Mouse (Mus musculus) kidney, postnatal 0 days (tissue): ENCODE data around the gene Chuk. TPM values are rescaled to one million over a fixed set of nuclear protein-coding genes. Genes with fewer than 3 reads are reported as not detected.

Experiments used
- ATAC-seq: fragments of 200-750 bp; cut with Nextera tagmentation; replicated peaks from 2 replicates; pipeline ENCODE4 v1.8.0; 2017; ENCODE audit warnings: low read depth, moderate number of reproducible peaks, moderate TSS enrichment, moderate library complexity; ENCODE audit not compliant: low FRiP score
- DNase-seq: peaks from one replicate; pipeline ENCODE4 v3.0.0-alpha.2; 2016; ENCODE audit warnings: low spot score
- H3K27ac ChIP-seq: fragments of 300-500 bp; sonication (generic); 2 replicates; pipeline ENCODE4 v1.5.1; 2014; ENCODE audit warnings: mild to moderate bottlenecking
- H3K27me3 ChIP-seq: fragments of 300-500 bp; sonication (generic); 2 replicates; pipeline ENCODE4 v1.6.1; 2014; ENCODE audit warnings: low read length, mixed read lengths; ENCODE audit not compliant: insufficient read depth
- H3K36me3 ChIP-seq: fragments of 300-500 bp; sonication (generic); 2 replicates; pipeline ENCODE4 v1.6.1; 2014; ENCODE audit warnings: low read length, mixed read lengths; ENCODE audit not compliant: insufficient read depth
- H3K4me1 ChIP-seq: fragments of 300-500 bp; sonication (generic); replicated peaks from 2 replicates; pipeline ENCODE4 v1.6.1; 2014; ENCODE audit warnings: antibody characterized with exemption, low read length, mixed read lengths; ENCODE audit not compliant: insufficient read depth
- H3K4me2 ChIP-seq: fragments of 300-500 bp; sonication (generic); 2 replicates; pipeline ENCODE4 v1.6.1; 2014; ENCODE audit warnings: mild to moderate bottlenecking, low read length, moderate library complexity, mixed read lengths
- H3K4me3 ChIP-seq: fragments of 300-500 bp; sonication (generic); replicated peaks from 2 replicates; pipeline ENCODE4 v1.5.1; 2014; ENCODE audit warnings: low read depth, low read length
- H3K9ac ChIP-seq: fragments of 300-500 bp; sonication (generic); 2 replicates; pipeline ENCODE4 v1.6.1; 2014; ENCODE audit warnings: low read depth, low read length
- H3K9me3 ChIP-seq: fragments of 300-500 bp; sonication (generic); replicated peaks from 2 replicates; pipeline ENCODE4 v1.6.1; 2016; ENCODE audit warnings: low read length, inconsistent platforms, mixed read lengths
- CTCF ChIP-seq: IDR thresholded peaks from 2 replicates; pipeline ENCODE4 v1.5.1; 2016; ENCODE audit warnings: antibody characterized with exemption, low read depth, mild to moderate bottlenecking, moderate library complexity
- WGBS: fragments of 180-500 bp; shearing (Covaris S2); extraction: QIAGEN DNeasy Blood & Tissue Kit; methylation state at CpG from one replicate; pipeline ENCODE4 v1.1.7; 2014; 5-methylcytosine and 5-hydroxymethylcytosine counted together
- polyA plus RNA-seq: library from polyadenylated mRNA; unstranded; fragments of >200 nt; fragmentation: Nextera tagmentation; extraction: Ambion mirVana; gene quantifications from 2 replicates; pipeline ENCODE4 v1.2.1, GENCODE M21; 2015

Chuk gene
- polyA plus RNA-seq, 1 experiment from 2014 or later, result 43.3 TPM

DNA sequence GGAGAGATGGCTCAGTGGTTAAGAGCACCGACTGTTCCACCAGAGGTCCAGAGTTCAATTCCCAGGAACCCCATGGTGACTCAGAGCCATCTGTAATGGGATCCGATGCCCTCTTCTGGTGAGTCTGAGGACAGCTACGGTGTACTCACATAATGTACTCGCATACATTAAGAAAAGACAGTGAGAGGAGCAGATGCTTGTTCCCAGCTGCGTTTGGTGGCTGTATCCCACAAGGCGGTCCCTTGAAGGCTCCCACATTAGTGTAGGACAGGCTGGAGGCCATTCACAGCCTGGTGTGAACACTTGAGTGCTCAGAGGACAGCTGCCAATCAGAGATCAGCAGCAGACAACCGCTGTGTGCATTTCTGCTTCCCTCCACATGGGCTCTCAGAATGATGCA is 4.4 kb upstream of the Chuk start:
- H3K27ac ChIP-seq, result no peak overlapping the region
- peaks cover 32% of the 10 kb centered on the region for H3K36me3 ChIP-seq
- no peak overlapping the region for H3K9ac ChIP-seq
- H3K27me3 ChIP-seq, result no peaks in the 10 kb centered on the region
- WGBS, result 61% methylated on average over 7 of the region's 7 CpGs
- DNase-seq, result peak; percentile 16
- no peaks in the 10 kb centered on the region for H3K9me3 ChIP-seq
- no peak overlapping the region for H3K4me3 ChIP-seq
- H3K4me1 ChIP-seq, result peaks cover 5% of the 10 kb centered on the region; the same call in 1 of the 2 replicates
- H3K4me2 ChIP-seq, result no peak overlapping the region
- peak; percentile 60 for TF ChIP-seq CTCF
- no peak for ATAC-seq

DNA sequence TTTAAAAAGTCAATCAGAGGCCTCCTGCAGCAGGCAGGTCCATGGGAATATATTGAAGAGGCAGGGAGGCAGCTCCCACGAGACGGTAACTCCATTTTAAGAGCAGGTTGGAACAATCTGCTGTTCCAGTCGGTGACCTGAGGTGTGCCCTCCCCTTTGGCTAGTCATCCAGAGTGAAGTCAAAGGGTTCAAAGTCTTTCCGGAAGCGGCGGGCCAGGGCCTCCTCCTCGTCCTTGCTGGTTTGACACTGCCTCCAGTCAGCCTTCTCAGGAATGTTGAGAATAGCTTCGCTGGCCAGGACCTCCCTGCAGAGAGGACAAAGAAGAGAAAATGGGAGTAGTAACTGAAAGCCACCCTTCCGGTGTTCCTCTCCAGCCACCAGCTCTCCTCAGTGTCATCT is 3.1 kb upstream of the Chuk start:
- peaks cover 28% of the 10 kb centered on the region for H3K36me3 ChIP-seq

DNA sequence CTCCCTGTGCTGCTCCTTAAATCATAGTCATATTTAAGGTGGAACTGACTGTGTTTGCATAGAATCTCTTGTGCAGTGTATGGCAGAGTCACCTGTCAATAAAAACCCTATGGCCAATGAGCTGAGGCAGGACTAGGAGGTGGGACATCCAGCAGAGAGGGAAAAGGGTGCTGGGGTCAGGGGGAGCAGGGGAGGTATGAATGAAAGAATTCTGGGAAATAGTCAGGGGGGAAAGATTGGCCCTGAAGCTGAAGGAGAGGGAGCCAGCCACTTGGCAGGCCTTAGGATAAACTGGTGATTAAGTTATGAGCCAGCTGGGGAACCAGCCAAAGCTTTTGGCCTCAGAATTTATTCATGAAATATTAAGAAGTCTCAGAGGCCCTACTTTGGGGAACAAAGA is 1.7 kb upstream of the Chuk start:
- Histone ChIP-seq H3K4me3 (no peak overlapping the region), H3K4me1 (peaks cover 8% of the 10 kb centered on the region), H3K27ac (no peak overlapping the region), H3K9me3 (no peaks in the 10 kb centered on the region), H3K27me3 (no peaks in the 10 kb centered on the region), H3K36me3 (peaks cover 22% of the 10 kb centered on the region), H3K9ac (no peak overlapping the region), H3K4me2 (no peak overlapping the region)
- DNase-seq (no peak), ATAC-seq (no peak)
- TF ChIP-seq CTCF, result no peak

More for the DNA sequence above, 3.1 kb upstream of the Chuk start:
- Histone ChIP-seq H3K27me3 (no peaks in the 10 kb centered on the region), H3K9me3 (no peaks in the 10 kb centered on the region), H3K9ac (no peak overlapping the region), H3K4me1 (peaks cover 8% of the 10 kb centered on the region), H3K4me3 (no peak overlapping the region), H3K27ac (peak overlapping the region; percentile 77), H3K4me2 (no peak overlapping the region)
- DNase-seq, result peak; percentile 53
- peak; percentile 40; the same call in 1 of the 2 replicates for ATAC-seq
- WGBS, result 59% methylated on average over 9 of the region's 9 CpGs
- TF ChIP-seq CTCF, result no peak

DNA sequence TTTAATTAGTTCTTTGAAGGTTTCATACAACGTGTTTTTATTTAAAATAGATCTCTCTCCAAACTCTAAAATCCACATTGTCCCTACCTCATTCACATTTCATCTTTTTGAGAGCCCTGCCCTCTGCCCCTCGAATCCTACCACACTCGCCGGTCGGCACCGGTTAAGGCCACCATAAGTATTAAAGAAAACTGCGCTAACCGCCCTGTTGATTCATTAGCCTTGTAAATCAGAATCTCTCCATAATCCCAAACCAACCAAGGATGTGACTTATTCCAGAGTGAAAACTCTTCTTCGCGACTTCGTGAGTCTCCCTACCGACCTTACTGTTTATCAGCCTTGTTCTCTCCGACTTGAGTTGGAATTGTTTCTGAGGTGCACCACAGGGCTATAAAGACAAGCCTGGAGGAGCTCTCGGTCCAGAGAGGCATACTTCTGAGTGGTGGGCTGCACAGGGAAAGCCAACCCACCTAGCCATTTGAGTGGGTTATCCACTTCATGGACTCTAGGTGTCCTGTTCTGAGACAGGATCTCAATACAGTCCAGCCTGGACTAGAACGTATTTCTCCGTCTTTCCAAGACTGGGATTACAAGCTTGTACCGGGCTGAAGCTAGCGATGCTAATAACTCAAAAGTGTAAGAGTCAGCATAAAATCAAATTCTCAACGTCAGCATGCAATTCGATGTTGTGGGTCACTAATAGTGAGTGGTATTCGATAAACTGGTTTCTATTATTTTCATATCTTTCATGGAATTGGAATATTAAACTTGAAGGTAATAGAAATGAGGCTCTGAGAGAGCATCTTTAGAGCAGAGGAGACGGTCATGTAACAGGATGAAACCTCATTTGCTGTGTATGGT is 611 bp upstream of the Chuk start:
- Histone ChIP-seq H3K27me3 (no peaks in the 10 kb centered on the region), H3K9ac (peak overlapping the region; percentile 91), H3K4me2 (peak overlapping the region; percentile 83), H3K27ac (no peak overlapping the region; the same call in 1 of the 2 replicates), H3K4me3 (peak overlapping the region; percentile 91), H3K36me3 (peaks cover 12% of the 10 kb centered on the region; the same call in 1 of the 2 replicates), H3K9me3 (no peaks in the 10 kb centered on the region), H3K4me1 (peaks cover 8% of the 10 kb centered on the region)
- no peak for TF ChIP-seq CTCF
- WGBS, result 26% methylated on average over 22 of the region's 22 CpGs
- ATAC-seq (peak; percentile 43; the same call in 1 of the 2 replicates), DNase-seq (no peak)

DNA sequence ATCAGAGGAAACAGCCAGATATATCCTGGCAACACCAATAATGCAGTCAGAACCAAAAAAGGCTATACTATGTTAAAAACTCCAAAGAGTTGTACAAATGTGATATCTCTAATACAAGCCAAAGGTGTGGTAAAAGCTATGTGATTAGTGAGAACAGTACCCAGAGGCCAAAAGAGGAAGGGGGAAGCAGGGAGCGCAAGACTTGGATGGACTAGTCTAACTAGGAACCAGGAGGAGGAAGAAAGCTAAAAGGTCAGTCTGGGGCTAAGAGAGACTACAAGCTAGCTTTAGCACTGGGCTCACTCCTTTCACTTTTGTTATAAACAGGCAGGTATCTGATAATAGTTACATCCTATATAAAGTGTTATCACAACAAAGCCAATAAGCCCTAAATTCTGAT is 2.9 kb downstream of the Chuk start:
- Histone ChIP-seq H3K27me3 (no peaks in the 10 kb centered on the region), H3K36me3 (peaks cover 6% of the 10 kb centered on the region; the same call in 1 of the 2 replicates), H3K27ac (no peak overlapping the region), H3K9me3 (no peaks in the 10 kb centered on the region), H3K4me2 (no peak overlapping the region), H3K9ac (no peak overlapping the region), H3K4me3 (no peak overlapping the region), H3K4me1 (peaks cover 8% of the 10 kb centered on the region)
- ATAC-seq (no peak), DNase-seq (no peak)
- no peak for TF ChIP-seq CTCF
- 89% methylated on average over 1 of the region's 1 CpGs for WGBS

DNA sequence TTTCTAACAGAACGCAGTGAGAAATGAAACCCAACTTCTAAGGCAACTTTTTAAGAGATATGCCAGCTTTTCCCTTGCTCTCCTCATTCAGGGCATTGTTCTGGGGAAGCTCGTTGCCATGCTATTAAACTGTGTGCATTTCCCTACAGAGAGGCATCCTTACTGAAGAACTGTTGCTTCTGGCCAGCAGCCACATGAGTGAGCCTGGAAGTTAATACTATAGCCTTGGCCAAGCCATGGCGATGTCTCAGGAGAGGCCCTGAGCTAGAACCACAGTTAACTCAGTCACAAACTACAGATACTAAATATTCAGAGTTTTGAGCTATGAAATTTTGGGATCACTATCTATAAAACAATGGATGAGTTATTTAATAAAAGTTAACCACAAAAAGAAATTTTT is 4.3 kb downstream of the Chuk start:
- WGBS, result 74% methylated on average over 3 of the region's 3 CpGs
- H3K4me2 ChIP-seq, result no peak overlapping the region
- ATAC-seq, result no peak

More for the DNA sequence above, 4.3 kb downstream of the Chuk start:
- no peak overlapping the region for H3K4me3 ChIP-seq
- H3K27ac ChIP-seq, result no peak overlapping the region
- peaks cover 13% of the 10 kb centered on the region for H3K36me3 ChIP-seq
- H3K27me3 ChIP-seq, result no peaks in the 10 kb centered on the region
- TF ChIP-seq CTCF, result no peak
- DNase-seq, result no peak
- no peaks in the 10 kb centered on the region for H3K9me3 ChIP-seq
- peaks cover 7% of the 10 kb centered on the region for H3K4me1 ChIP-seq
- no peak overlapping the region for H3K9ac ChIP-seq
